Mouse (Mus musculus) CH12.LX (cell line): ENCODE measurements around the gene Fbxw4.

Experiments used
- CHD2 ChIP-seq: IDR thresholded peaks from 2 replicates; pipeline ENCODE4 v1.6.1; 2011; ENCODE audit warnings: low read length, improper control_type of control experiment
- CTCF ChIP-seq, 2 experiments: IDR thresholded peaks in 1 of 2; conservative IDR thresholded peaks in 1 of 2; 2 replicates each; pipeline ENCODE4 v1.5.1; 2011 to 2012; ENCODE audit warnings: low read depth in 2 of 2, low read length in 2 of 2, improper control_type of control experiment in 1 of 2, inconsistent platforms in 1 of 2, mild to moderate bottlenecking in 1 of 2, moderate library complexity in 1 of 2
- EP300 ChIP-seq: IDR thresholded peaks from 2 replicates; pipeline ENCODE4 v1.6.1; 2011; ENCODE audit warnings: low read length, improper control_type of control experiment
- HCFC1 ChIP-seq: IDR thresholded peaks from 2 replicates; pipeline ENCODE4 v1.6.1; 2012; ENCODE audit warnings: low read depth, mild to moderate bottlenecking, inconsistent platforms, low read length, improper control_type of control experiment
- KAT2A ChIP-seq: IDR thresholded peaks from 2 replicates; pipeline ENCODE4 v1.6.1; 2012; ENCODE audit warnings: low read length, improper control_type of control experiment, inconsistent platforms; ENCODE audit not compliant: insufficient replicate concordance
- NELFE ChIP-seq: IDR thresholded peaks from 2 replicates; pipeline ENCODE4 v1.6.1; 2011; ENCODE audit warnings: low read depth, low read length, improper control_type of control experiment
- PAX5 ChIP-seq: IDR thresholded peaks from 2 replicates; pipeline ENCODE4 v1.6.1; 2012; ENCODE audit warnings: low read length, inconsistent platforms, mixed read lengths
- POLR2A ChIP-seq: IDR thresholded peaks from 2 replicates; pipeline ENCODE4 v1.6.1; 2011; ENCODE audit warnings: low read depth, mild to moderate bottlenecking, improper control_type of control experiment, low read length
- UBTF ChIP-seq: IDR thresholded peaks from 2 replicates; pipeline ENCODE4 v1.6.1; 2012; ENCODE audit warnings: low read depth, mild to moderate bottlenecking, inconsistent platforms, low read length, improper control_type of control experiment, moderate library complexity
- ZNF384 ChIP-seq: IDR thresholded peaks from 2 replicates; pipeline ENCODE4 v1.6.1; 2012; ENCODE audit warnings: low read depth, low read length, improper control_type of control experiment, inconsistent platforms

- TF ChIP-seq PAX5 (no peak), POLR2A (no peak), UBTF (no peak), ZNF384 (no peak), KAT2A (no peak), NELFE (no peak), CTCF (conservative IDR thresholded peaks at IDR 0.05 in 1 of 2, IDR thresholded peaks at IDR 0.05 in 1 of 2; ENCODE audit: low read depth in 2 of 2, low read length in 2 of 2) (no peak), HCFC1 (no peak), CHD2 (no peak), EP300 (no peak)
These were observed 43.4 kb downstream of the Fbxw4 start for GRCm38 (mm10) chr19:45616735-45617134.
